Mouse (Mus musculus) intestine, postnatal 0 days (tissue): ENCODE data around the gene Ran. TPM values are rescaled to one million over a fixed set of nuclear protein-coding genes. Genes with fewer than 3 reads are reported as not detected.

ENCODE experiments used
- ATAC-seq: fragments of 200-750 bp; cut with Nextera tagmentation; 2 replicates; pipeline ENCODE4 v1.8.0; 2017; ENCODE audit warnings: mild to moderate bottlenecking, moderate TSS enrichment, moderate library complexity
- H3K27ac ChIP-seq: fragments of 300-500 bp; sonication (generic); 2 replicates; pipeline ENCODE4 v1.5.1; 2014; ENCODE audit warnings: mild to moderate bottlenecking, low read depth, low read length, moderate library complexity
- H3K27me3 ChIP-seq: fragments of 300-500 bp; sonication (generic); replicated peaks from 2 replicates; pipeline ENCODE4 v1.6.1; 2014; ENCODE audit warnings: low read length, mixed read lengths; ENCODE audit not compliant: control insufficient read depth, insufficient read depth
- H3K36me3 ChIP-seq: fragments of 300-500 bp; sonication (generic); 2 replicates; pipeline ENCODE4 v1.6.1; 2014; ENCODE audit warnings: mild to moderate bottlenecking, moderate library complexity; ENCODE audit not compliant: control insufficient read depth, insufficient read depth
- H3K4me1 ChIP-seq: fragments of 300-500 bp; sonication (generic); replicated peaks from 2 replicates; pipeline ENCODE4 v1.6.1; 2014; ENCODE audit warnings: antibody characterized with exemption, low read length, mixed read lengths; ENCODE audit not compliant: control insufficient read depth, insufficient read depth
- H3K4me2 ChIP-seq: fragments of 300-500 bp; sonication (generic); replicated peaks from 2 replicates; pipeline ENCODE4 v1.6.1; 2014; ENCODE audit warnings: low read depth, mild to moderate bottlenecking, moderate library complexity
- H3K4me3 ChIP-seq: fragments of 300-500 bp; sonication (generic); 2 replicates; pipeline ENCODE4 v1.5.1; 2014; ENCODE audit warnings: low read depth, low read length
- H3K9ac ChIP-seq: fragments of 300-500 bp; sonication (generic); 2 replicates; pipeline ENCODE4 v1.6.1; 2014; ENCODE audit warnings: mild to moderate bottlenecking, low read depth, low read length
- H3K9me3 ChIP-seq: fragments of 300-500 bp; sonication (generic); 2 replicates; pipeline ENCODE4 v1.6.1; 2016; ENCODE audit warnings: mixed run types; ENCODE audit not compliant: control insufficient read depth
- CTCF ChIP-seq: sonication (generic); IDR thresholded peaks from 2 replicates; pipeline ENCODE4 v1.5.1; 2016; ENCODE audit warnings: low read depth, mild to moderate bottlenecking, control low read depth, antibody characterized with exemption, moderate library complexity
- WGBS: fragments of 180-500 bp; shearing (Covaris S2); extraction: QIAGEN DNeasy Blood & Tissue Kit; methylation state at CpG from one replicate; pipeline ENCODE4 v1.1.7; 2014; 5-methylcytosine and 5-hydroxymethylcytosine counted together
- polyA plus RNA-seq: library from polyadenylated mRNA; unstranded; fragments of >200 nt; fragmentation: Nextera tagmentation; extraction: Ambion mirVana; gene quantifications from 2 replicates; pipeline ENCODE4 v1.2.1, GENCODE M21; 2015

Ran gene
- polyA plus RNA-seq, 1 experiment from 2014 or later = 196 TPM

DNA sequence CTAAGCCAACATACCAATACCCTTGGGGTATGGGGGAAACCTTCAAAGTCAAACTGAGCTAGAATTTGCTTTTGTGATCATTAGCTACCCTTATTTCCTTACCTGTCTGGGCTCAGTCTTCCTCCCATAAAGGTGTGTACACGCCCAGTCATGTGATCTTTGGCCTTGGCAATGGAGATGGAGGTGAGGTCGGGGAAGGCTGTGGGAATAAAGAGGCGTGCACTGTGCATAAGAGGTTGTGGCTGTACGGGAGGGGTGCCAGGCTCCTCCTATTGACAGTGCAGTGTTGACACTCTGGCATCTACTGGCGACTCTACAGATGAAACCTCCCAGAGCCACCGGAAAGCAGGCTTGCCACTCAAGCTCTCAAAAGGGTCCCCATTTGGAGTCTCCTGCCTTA lies 53.5 kb downstream of the Ran start:
- no peaks in the 10 kb centered on the region for H3K4me1 ChIP-seq
- H3K4me3 ChIP-seq = no peak overlapping the region
- peak; percentile 43; the same call in 1 of the 2 replicates for ATAC-seq

More for the DNA sequence above, 53.5 kb downstream of the Ran start:
- Histone ChIP-seq H3K4me2 (no peak overlapping the region), H3K27ac (no peak overlapping the region), H3K9me3 (no peaks in the 10 kb centered on the region), H3K9ac (no peak overlapping the region), H3K36me3 (no peaks in the 10 kb centered on the region), H3K27me3 (no peaks in the 10 kb centered on the region)
- TF ChIP-seq CTCF = no peak
- 39% methylated on average over 6 of the region's 6 CpGs for WGBS

Other genes with a start within 250 kb of the Ran start
- 0.13 and 0.34 TPM in 2 replicates for gene Rimbp2, start 66.6 kb upstream of the Ran start, polyA plus RNA-seq
- 8.7 and 12.3 TPM in 2 replicates for gene Stx2, start 11.5 kb upstream of the Ran start, polyA plus RNA-seq
- 1.6 and 1.9 TPM in 2 replicates for gene Adgrd1, start 76.7 kb downstream of the Ran start, polyA plus RNA-seq